Mouse (Mus musculus): ENCODE results near the gene Hps6.
"Not testable (repeated sequence)": the region's sequence is repeated elsewhere in the genome, so short reads cannot be mapped to it uniquely, and the experiment has no call there.

The Hps6 gene

GRCm38 (mm10) chr19:46003371-46004226 lies at the start of gene Hps6:
TSS of gene Hps6 (plus strand) at chr19:46003508.
- DNase-seq, result peak; percentile 82

GRCm38 (mm10) chr19:45956736-45957135 lies 46.6 kb upstream of the Hps6 start:
- no peak for DNase-seq

- DNase-seq, result no peak
Observed at GRCm38 (mm10) chr19:45960770-45961169, 42.5 kb upstream of the Hps6 start.

GRCm38 (mm10) chr19:45984379-45984778 lies 18.9 kb upstream of the Hps6 start:
- no peak for DNase-seq

GRCm38 (mm10) chr19:45988238-45988637 lies 15.1 kb upstream of the Hps6 start:
- DNase-seq, result no peak

GRCm38 (mm10) chr19:45991171-45991570 lies 12.1 kb upstream of the Hps6 start:
- DNase-seq, result no peak

GRCm38 (mm10) chr19:45993441-45993840 lies 9.9 kb upstream of the Hps6 start:
- not testable (repeated sequence) for DNase-seq

GRCm38 (mm10) chr19:45993981-45994737 lies 9.1 kb upstream of the Hps6 start:
- DNase-seq, result no peak

GRCm38 (mm10) chr19:45997365-45997764 lies 5.9 kb upstream of the Hps6 start:
- DNase-seq, result no peak

GRCm38 (mm10) chr19:45997785-45998693 lies 5.3 kb upstream of the Hps6 start, which contains the start of gene Armh3:
TSS of gene Armh3 (minus strand) at chr19:45998488.
- peak; percentile 89 for DNase-seq

GRCm38 (mm10) chr19:45998694-45999217 lies 4.6 kb upstream of the Hps6 start:
- DNase-seq, result no peak

- no peak for DNase-seq
Observed at GRCm38 (mm10) chr19:45999378-45999777, 3.9 kb upstream of the Hps6 start.

- no peak for DNase-seq
Observed at GRCm38 (mm10) chr19:46002279-46002678, 1.0 kb upstream of the Hps6 start.

GRCm38 (mm10) chr19:46004814-46005466 lies 1.6 kb downstream of the Hps6 start:
- no peak for DNase-seq

GRCm38 (mm10) chr19:46005680-46006079 lies 2.4 kb downstream of the Hps6 start:
- no peak for DNase-seq

- DNase-seq, result peak; percentile 82
Observed at GRCm38 (mm10) chr19:46014572-46015178, 11.4 kb downstream of the Hps6 start.

- no peak for DNase-seq
Observed at GRCm38 (mm10) chr19:46016023-46016422, 12.7 kb downstream of the Hps6 start.

- DNase-seq, result no peak
Observed at GRCm38 (mm10) chr19:46024959-46025358, 21.7 kb downstream of the Hps6 start.

GRCm38 (mm10) chr19:46026567-46026966 lies 23.3 kb downstream of the Hps6 start:
- DNase-seq, result no peak

- DNase-seq, result no peak
Observed at GRCm38 (mm10) chr19:46028747-46029320, 25.5 kb downstream of the Hps6 start.

GRCm38 (mm10) chr19:46029652-46030051 lies 26.3 kb downstream of the Hps6 start:
- no peak for DNase-seq
